Mouse (Mus musculus) layer of hippocampus, postnatal 36 days (tissue): ENCODE measurements at regions not wholly inside any gene's neighbourhood (a gene's known extent, or its start where the extent isn't known, plus 50 kb on each side); places are given as distances from the start of the nearest gene placed in this dataset.

Experiments used
- DNase-seq, 2 experiments: peaks; one replicate each; pipeline ENCODE4 v3.0.0; 2022

- DNase-seq: no peak
Measured at GRCm38 (mm10) chr7:123059718-123060337, 63.9 kb upstream of the Tnrc6a start.

GRCm38 (mm10) chr7:123063264-123064011 is 60.2 kb upstream of the Tnrc6a start:
- no peak for DNase-seq

- peak; percentile 74 to 76 for DNase-seq
Measured at GRCm38 (mm10) chr7:123065951-123066351, 57.7 kb upstream of the Tnrc6a start.

- DNase-seq: no peak
Measured at GRCm38 (mm10) chr7:123067396-123067795, 56.3 kb upstream of the Tnrc6a start.

GRCm38 (mm10) chr7:123068241-123068640 is 55.4 kb upstream of the Tnrc6a start:
- DNase-seq: no peak

GRCm38 (mm10) chr7:123068715-123069273 is 54.9 kb upstream of the Tnrc6a start:
- DNase-seq: peak in 1 of 2 experiments; percentile 16

GRCm38 (mm10) chr7:123069280-123069679 is 54.4 kb upstream of the Tnrc6a start:
- DNase-seq: no peak

GRCm38 (mm10) chr7:123070861-123071260 is 52.8 kb upstream of the Tnrc6a start:
- DNase-seq: no peak
